Mouse (Mus musculus) right cerebral cortex, adult 2 months (tissue): Measurements from ENCODE around the gene Wdr83.

ENCODE experiments used
- DNase-seq, 2 experiments: peaks; one replicate each; pipeline ENCODE4 v3.0.0; 2021 to 2022; ENCODE audit warnings: low spot score in 2 of 2

Wdr83 gene

GRCm38 (mm10) chr8:85035165-85035727, 45.9 kb downstream of the Wdr83 start:
- no peak for DNase-seq

- peak; percentile 72 to 76 for DNase-seq
Observed at GRCm38 (mm10) chr8:85034764-85035163, 46.3 kb downstream of the Wdr83 start.

GRCm38 (mm10) chr8:85033867-85034266, 47.2 kb downstream of the Wdr83 start:
- no peak for DNase-seq

- DNase-seq = no peak
Observed at GRCm38 (mm10) chr8:85032622-85033311, 48.3 kb downstream of the Wdr83 start.

GRCm38 (mm10) chr8:85029271-85029670, 51.8 kb downstream of the Wdr83 start:
- DNase-seq = no peak

GRCm38 (mm10) chr8:85027922-85028321, 53.2 kb downstream of the Wdr83 start:
- DNase-seq = no peak

GRCm38 (mm10) chr8:85027516-85027855, 53.6 kb downstream of the Wdr83 start:
- no peak for DNase-seq

- peak; percentile 95 to 96 for DNase-seq
Observed at GRCm38 (mm10) chr8:85026670-85027515, 54.2 kb downstream of the Wdr83 start, which contains the start of gene Trir. Trir (plus strand) TSS chr8:85026823.

- DNase-seq = peak; percentile 81 to 85
Observed at GRCm38 (mm10) chr8:85025098-85025932, 55.8 kb downstream of the Wdr83 start, which contains the start of gene Asna1. Asna1 (minus strand) TSS chr8:85025281.
